Mouse (Mus musculus) c-Kit-positive CD71-negative TER-119-negative erythroid progenitor cells, embryonic 14.5 days (primary cell): ENCODE results near the gene Acbd4.

Experiments used
- DNase-seq: peaks from one replicate; pipeline ENCODE4 v3.0.0-alpha.2; 2013; ENCODE audit warnings: low read depth

Gene Acbd4

GRCm38 (mm10) chr11:103114270-103114943, 12.9 kb downstream of the Acbd4 start:
- no peak for DNase-seq

- peak; percentile 63 for DNase-seq
Measured at GRCm38 (mm10) chr11:103115163-103116007, 13.9 kb downstream of the Acbd4 start.

GRCm38 (mm10) chr11:103116008-103116818, 14.7 kb downstream of the Acbd4 start, which contains the start of gene Hexim1:
TSS of gene Hexim1 (plus strand) at chr11:103116231.
- peak; percentile 99 for DNase-seq

GRCm38 (mm10) chr11:103116959-103117590, 15.6 kb downstream of the Acbd4 start:
- DNase-seq = peak; percentile 63

GRCm38 (mm10) chr11:103117591-103118009, 16.1 kb downstream of the Acbd4 start:
- DNase-seq = no peak

- DNase-seq = no peak
Measured at GRCm38 (mm10) chr11:103118866-103119265, 17.4 kb downstream of the Acbd4 start.

GRCm38 (mm10) chr11:103119609-103120008, 18.1 kb downstream of the Acbd4 start:
- DNase-seq = no peak

- no peak for DNase-seq
Measured at GRCm38 (mm10) chr11:103120315-103120714, 18.8 kb downstream of the Acbd4 start.

GRCm38 (mm10) chr11:103131701-103132575, 30.5 kb downstream of the Acbd4 start, which contains the start of gene Hexim2:
TSS of gene Hexim2 (plus strand) at chr11:103132429.
- no peak for DNase-seq

- peak; percentile 99 for DNase-seq
Measured at GRCm38 (mm10) chr11:103132576-103133455, 31.3 kb downstream of the Acbd4 start.

- no peak for DNase-seq
Measured at GRCm38 (mm10) chr11:103133456-103134185, 32.1 kb downstream of the Acbd4 start.

GRCm38 (mm10) chr11:103134221-103134620, 32.7 kb downstream of the Acbd4 start:
- no peak for DNase-seq

- DNase-seq = no peak
Measured at GRCm38 (mm10) chr11:103136039-103136577, 34.6 kb downstream of the Acbd4 start.

- no peak for DNase-seq
Measured at GRCm38 (mm10) chr11:103139951-103140762, 38.7 kb downstream of the Acbd4 start.

GRCm38 (mm10) chr11:103140763-103141100, 39.2 kb downstream of the Acbd4 start:
- DNase-seq = no peak

- no peak for DNase-seq
Measured at GRCm38 (mm10) chr11:103141101-103141943, 39.8 kb downstream of the Acbd4 start.

- no peak for DNase-seq
Measured at GRCm38 (mm10) chr11:103141944-103142255, 40.4 kb downstream of the Acbd4 start.
